Comparison of ENCODE assay signal across 8 mouse cellular contexts in genomic region chr4:41712421-41713196, GRCm38 (mm10). TPM values are rescaled to one million over a fixed set of nuclear protein-coding genes. Genes with fewer than 3 reads are reported as not detected.
DNase-seq lines count a peak whose midpoint lies in the region; ATAC-seq and TF ChIP-seq lines count a peak whose summit lies in the region.

No protein-coding gene starts in this region.

- no peak overlapping the region for H3K27ac ChIP-seq in ES-Bruce4 (ENCODE audit: insufficient read depth, low read length)
- H3K27ac ChIP-seq in gastrocnemius, adult 2 months = peak overlapping the region; percentile 95
- peak overlapping the region; percentile 55; the same call in 1 of the 2 replicates for H3K27ac ChIP-seq in intestine, embryonic 16.5 days (ENCODE audit: low read length)
- H3K27ac ChIP-seq in liver, postnatal 0 days (ENCODE audit: low read depth) = peak overlapping the region; percentile 61

- H3K27me3 ChIP-seq in ES-Bruce4 (ENCODE audit: control insufficient read depth, insufficient read depth, low read length, poor library complexity, severe bottlenecking) = no peaks in the 10 kb centered on the region
- H3K27me3 ChIP-seq in intestine, embryonic 16.5 days (replicated peaks; ENCODE audit: control insufficient read depth, insufficient read depth, low read length) = no peaks in the 10 kb centered on the region
- H3K27me3 ChIP-seq in liver, postnatal 0 days (ENCODE audit: insufficient read depth, low read length) = peaks cover 7% of the 10 kb centered on the region; the same call in 1 of the 2 replicates

- ATAC-seq in intestine, embryonic 16.5 days = peak; percentile 36
- peak; percentile 18 for ATAC-seq in liver, postnatal 0 days

- H3K9me3 ChIP-seq in ES-Bruce4 (replicated peaks; ENCODE audit: control insufficient read depth, insufficient read depth, low read length, poor library complexity, severe bottlenecking) = no peaks in the 10 kb centered on the region
- no peaks in the 10 kb centered on the region for H3K9me3 ChIP-seq in intestine, embryonic 16.5 days (ENCODE audit: control insufficient read depth, low read length)
- H3K9me3 ChIP-seq in liver, postnatal 0 days (ENCODE audit: low read length) = no peaks in the 10 kb centered on the region

- H3K4me3 ChIP-seq in ES-Bruce4 (ENCODE audit: low read depth, low read length) = peak overlapping the region; percentile 95
- H3K4me3 ChIP-seq in gastrocnemius, adult 2 months = peak overlapping the region; percentile 84
- peak overlapping the region; percentile 77 for H3K4me3 ChIP-seq in intestine, embryonic 16.5 days (ENCODE audit: low read length)
- peak overlapping the region; percentile 74 for H3K4me3 ChIP-seq in liver, postnatal 0 days (ENCODE audit: low read depth, low read length)

- no peak for TF ChIP-seq EP300 in ES-Bruce4 (IDR thresholded peaks at IDR 0.05; ENCODE audit: insufficient read depth, low read depth, low read length)
- no peak for TF ChIP-seq EP300 in liver, postnatal 0 days (IDR thresholded peaks at IDR 0.05; ENCODE audit: low read depth)

- no peaks in the 10 kb centered on the region for H3K4me1 ChIP-seq in ES-Bruce4 (ENCODE audit: control insufficient read depth, insufficient read depth, low read length)
- H3K4me1 ChIP-seq in intestine, embryonic 16.5 days (ENCODE audit: control insufficient read depth, insufficient read depth, low read length) = peaks cover 16% of the 10 kb centered on the region
- peaks cover 15% of the 10 kb centered on the region for H3K4me1 ChIP-seq in liver, postnatal 0 days (ENCODE audit: insufficient read depth)

- peak overlapping the region; percentile 88 for H3K9ac ChIP-seq in ES-Bruce4 (ENCODE audit: low read depth, poor library complexity, severe bottlenecking)
- H3K9ac ChIP-seq in intestine, embryonic 16.5 days (ENCODE audit: low read depth, low read length) = peak overlapping the region; percentile 95
- peak overlapping the region; percentile 83 for H3K9ac ChIP-seq in liver, postnatal 0 days (replicated peaks)

- no peak for TF ChIP-seq POLR2A in ES-Bruce4 (IDR thresholded peaks at IDR 0.05; ENCODE audit: insufficient read depth, low read length)

- peak overlapping the region; percentile 88 for H3K4me2 ChIP-seq in intestine, embryonic 16.5 days (ENCODE audit: low read depth, low read length)
- peak overlapping the region; percentile 96 for H3K4me2 ChIP-seq in liver, postnatal 0 days (ENCODE audit: low read depth, low read length)

- WGBS in intestine, embryonic 16.5 days = 36% methylated on average over 31 of the region's 31 CpGs
- WGBS in liver, postnatal 0 days (ENCODE audit: insufficient replicate concordance) = 45% methylated on average over 31 of the region's 31 CpGs

- DNase-seq in A20 (ENCODE audit: low read depth, low spot score) = peak; percentile 65
- peak; percentile 82 for DNase-seq in gastrocnemius, adult 2 months
- DNase-seq in liver, postnatal 0 days = peak; percentile 23
- no peak for DNase-seq in layer of hippocampus, postnatal 10 days (ENCODE audit: low spot score in 2 of 2)
- no peak for DNase-seq in frontal cortex, postnatal 14 days (ENCODE audit: low spot score in 2 of 2)
- DNase-seq in cerebellum, adult 8-10 months = no peak

- 0 out of 2 replicates have a peak, but pooled peaks cover 3% of the 10 kb centered on the region for H3K36me3 ChIP-seq in ES-Bruce4 (ENCODE audit: control insufficient read depth, insufficient read depth, low read length, poor library complexity, severe bottlenecking)
- H3K36me3 ChIP-seq in intestine, embryonic 16.5 days (ENCODE audit: control insufficient read depth, insufficient read depth, low read length) = no peaks in the 10 kb centered on the region; the same call in 1 of the 2 replicates
- peaks cover 9% of the 10 kb centered on the region; the same call in 1 of the 2 replicates for H3K36me3 ChIP-seq in liver, postnatal 0 days (replicated peaks; ENCODE audit: insufficient read depth, low read length)

- TF ChIP-seq CTCF in ES-Bruce4 (IDR thresholded peaks at IDR 0.05; ENCODE audit: low read depth, low read length) = no peak
- no peak for TF ChIP-seq CTCF in gastrocnemius, adult 2 months (IDR thresholded peaks at IDR 0.05)
- TF ChIP-seq CTCF in liver, postnatal 0 days (IDR thresholded peaks at IDR 0.05; ENCODE audit: low read depth) = no peak

- intact Hi-C loops in gastrocnemius, adult 2 months (cut with DNase I) = no loop called here

RNA-seq across cellular contexts. Expression of gene Rpp25l, which starts 0.7 kb away (rescaled TPM):
- polyA plus RNA-seq in ES-Bruce4 (2011; ENCODE audit: insufficient read depth, insufficient read length, low read depth, missing spikeins) = 23.5 and 23.8 TPM in 2 replicates
- total RNA-seq in gastrocnemius, adult 2 months (2021) = 10 to 100 TPM; 50.1 to 58.4 TPM
- 57.5 and 64.9 TPM in 2 replicates for polyA plus RNA-seq in intestine, embryonic 16.5 days (2015; fragmentation: Nextera tagmentation; extraction: Ambion mirVana)
- 30.9 and 31.7 TPM in 2 replicates for polyA plus RNA-seq in liver, postnatal 0 days (2015; fragmentation: Nextera tagmentation; extraction: Ambion mirVana)
- 10 to 100 TPM; 27.7 to 34.4 TPM for total RNA-seq in layer of hippocampus, postnatal 10 days (2021)

RNA-seq across cellular contexts. Expression of gene Dctn3, which starts 10.4 kb away (rescaled TPM):
- polyA plus RNA-seq in ES-Bruce4 (2011; ENCODE audit: insufficient read depth, insufficient read length, low read depth, missing spikeins) = 65.1 and 67.6 TPM in 2 replicates
- total RNA-seq in gastrocnemius, adult 2 months (2021) = 10 to 100 TPM; 40.6 to 42.4 TPM
- polyA plus RNA-seq in intestine, embryonic 16.5 days (2015; fragmentation: Nextera tagmentation; extraction: Ambion mirVana) = 136 and 143 TPM in 2 replicates
- 64.0 and 65.2 TPM in 2 replicates for polyA plus RNA-seq in liver, postnatal 0 days (2015; fragmentation: Nextera tagmentation; extraction: Ambion mirVana)
- total RNA-seq in layer of hippocampus, postnatal 10 days (2021) = 100 to 1,000 TPM; 142 to 158 TPM

RNA-seq across cellular contexts. Expression of gene Il11ra1, which starts 12.8 kb away (rescaled TPM):
- 4.5 and 4.7 TPM in 2 replicates for polyA plus RNA-seq in ES-Bruce4 (2011; ENCODE audit: insufficient read depth, insufficient read length, low read depth, missing spikeins)
- 10 to 100 TPM; 33.3 to 73.4 TPM for total RNA-seq in gastrocnemius, adult 2 months (2021)
- 113 and 125 TPM in 2 replicates for polyA plus RNA-seq in intestine, embryonic 16.5 days (2015; fragmentation: Nextera tagmentation; extraction: Ambion mirVana)
- polyA plus RNA-seq in liver, postnatal 0 days (2015; fragmentation: Nextera tagmentation; extraction: Ambion mirVana) = 28.5 and 33.2 TPM in 2 replicates
- total RNA-seq in layer of hippocampus, postnatal 10 days (2021) = 10 to 100 TPM; 23.2 to 24.5 TPM

RNA-seq across cellular contexts. Expression of gene Cntfr, which starts 15.7 kb away (rescaled TPM):
- polyA plus RNA-seq in ES-Bruce4 (2011; ENCODE audit: insufficient read depth, insufficient read length, low read depth, missing spikeins) = 23.9 and 27.1 TPM in 2 replicates
- 10 to 100 TPM; 27.3 to 55.3 TPM for total RNA-seq in gastrocnemius, adult 2 months (2021)
- 5.5 and 5.6 TPM in 2 replicates for polyA plus RNA-seq in intestine, embryonic 16.5 days (2015; fragmentation: Nextera tagmentation; extraction: Ambion mirVana)
- polyA plus RNA-seq in liver, postnatal 0 days (2015; fragmentation: Nextera tagmentation; extraction: Ambion mirVana) = 0.12 and 0.29 TPM in 2 replicates
- 10 to 100 TPM; 64.7 to 65.0 TPM for total RNA-seq in layer of hippocampus, postnatal 10 days (2021)

RNA-seq across cellular contexts. Expression of gene Arid3c, which starts 18.3 kb away (rescaled TPM):
- polyA plus RNA-seq in ES-Bruce4 (2011; ENCODE audit: insufficient read depth, insufficient read length, low read depth, missing spikeins) = 0.64 and 0.69 TPM in 2 replicates
- not detected for total RNA-seq in gastrocnemius, adult 2 months (2021)
- not detected in 2 replicates for polyA plus RNA-seq in intestine, embryonic 16.5 days (2015; fragmentation: Nextera tagmentation; extraction: Ambion mirVana)
- polyA plus RNA-seq in liver, postnatal 0 days (2015; fragmentation: Nextera tagmentation; extraction: Ambion mirVana) = not detected in 2 replicates
- total RNA-seq in layer of hippocampus, postnatal 10 days (2021) = not detected

Comparison
In these comparisons a context has a peak if more than half of its experiments do, and no peak if none do; other contexts are left out.
1. DNase-seq: peak in A20 (single experiment), gastrocnemius, adult 2 months (single experiment) and liver, postnatal 0 days (single experiment); none in layer of hippocampus, postnatal 10 days (0 of 2), frontal cortex, postnatal 14 days (0 of 2) and cerebellum, adult 8-10 months (single experiment).
2. Peak in every context shown above with its lines, with median percentiles within 50 percentile points of each other: H3K4me3 ChIP-seq and H3K9ac ChIP-seq.